Mouse (Mus musculus): ENCODE measurements at regions not wholly inside any gene's neighbourhood (a gene's known extent, or its start where the extent isn't known, plus 50 kb on each side); places are given as distances from the start of the nearest gene placed in this dataset.
A peak's percentile ranks its signal among the peaks of the same experiment; 100 is the strongest.
"Not testable (repeated sequence)": the region's sequence is repeated elsewhere in the genome, so short reads cannot be mapped to it uniquely, and the experiment has no call there.

GRCm38 (mm10) chr9:14071728-14072127 lies 203.1 kb upstream of the Sesn3 start:
- Histone ChIP-seq H3K9ac (ENCODE audit: low read length) (no peak overlapping the region), H3K4me1 (ENCODE audit: control insufficient read depth, insufficient read depth, low read length) (0 out of 2 replicates have a peak, but pooled peaks cover 3% of the 10 kb centered on the region), H3K4me3 (ENCODE audit: low read depth, low read length) (no peak overlapping the region), H3K4me2 (ENCODE audit: low read length) (no peak overlapping the region), H3K27me3 (replicated peaks; ENCODE audit: control insufficient read depth, insufficient read depth, low read length) (no peaks in the 10 kb centered on the region), H3K27ac (ENCODE audit: low read depth, low read length) (no peak overlapping the region), H3K9me3 (replicated peaks; ENCODE audit: control insufficient read depth, low read length) (no peaks in the 10 kb centered on the region), H3K36me3 (ENCODE audit: control insufficient read depth, insufficient read depth, low read length) (no peaks in the 10 kb centered on the region)
- 88% methylated on average over 6 of the region's 6 CpGs for WGBS
- no peak for DNase-seq (ENCODE audit: low spot score)
- ATAC-seq: no peak

GRCm38 (mm10) chr9:14072950-14073349 lies 201.9 kb upstream of the Sesn3 start:
- 84% methylated on average over 1 of the region's 1 CpGs for whole genome bisulfite sequencing
- no peak overlapping the region for H3K9ac ChIP-seq (ENCODE audit: low read length)

GRCm38 (mm10) chr9:14074273-14074672 lies 200.6 kb upstream of the Sesn3 start:
- DNase-seq (ENCODE audit: low spot score): peak; percentile 16
- WGBS: 72% methylated on average over 6 of the region's 6 CpGs

More at GRCm38 (mm10) chr9:14072950-14073349, 201.9 kb upstream of the Sesn3 start:
- no peaks in the 10 kb centered on the region for H3K9me3 ChIP-seq (replicated peaks; ENCODE audit: control insufficient read depth, low read length)
- no peak for DNase-seq (ENCODE audit: low spot score)
- no peak overlapping the region for H3K4me3 ChIP-seq (ENCODE audit: low read depth, low read length)
- H3K27me3 ChIP-seq (replicated peaks; ENCODE audit: control insufficient read depth, insufficient read depth, low read length): no peaks in the 10 kb centered on the region
- 0 out of 2 replicates have a peak, but pooled peaks cover 3% of the 10 kb centered on the region for H3K4me1 ChIP-seq (ENCODE audit: control insufficient read depth, insufficient read depth, low read length)
- no peak for ATAC-seq
- no peaks in the 10 kb centered on the region for H3K36me3 ChIP-seq (ENCODE audit: control insufficient read depth, insufficient read depth, low read length)
- no peak overlapping the region for H3K27ac ChIP-seq (ENCODE audit: low read depth, low read length)
- no peak overlapping the region for H3K4me2 ChIP-seq (ENCODE audit: low read length)

GRCm38 (mm10) chr9:14074866-14075265 lies 200.0 kb upstream of the Sesn3 start:
- H3K36me3 ChIP-seq (ENCODE audit: control insufficient read depth, insufficient read depth, low read length); ATAC-seq; H3K27me3 ChIP-seq (replicated peaks; ENCODE audit: control insufficient read depth, insufficient read depth, low read length); H3K27ac ChIP-seq (ENCODE audit: low read depth, low read length); H3K9ac ChIP-seq (ENCODE audit: low read length); DNase-seq (ENCODE audit: low spot score); H3K4me2 ChIP-seq (ENCODE audit: low read length); H3K4me3 ChIP-seq (ENCODE audit: low read depth, low read length); H3K9me3 ChIP-seq (replicated peaks; ENCODE audit: control insufficient read depth, low read length); H3K4me1 ChIP-seq (ENCODE audit: control insufficient read depth, insufficient read depth, low read length): not testable (repeated sequence)

More at GRCm38 (mm10) chr9:14074273-14074672, 200.6 kb upstream of the Sesn3 start:
- Histone ChIP-seq H3K4me2 (ENCODE audit: low read length) (no peak overlapping the region), H3K4me1 (ENCODE audit: control insufficient read depth, insufficient read depth, low read length) (0 out of 2 replicates have a peak, but pooled peaks cover 3% of the 10 kb centered on the region), H3K36me3 (ENCODE audit: control insufficient read depth, insufficient read depth, low read length) (no peaks in the 10 kb centered on the region), H3K9me3 (replicated peaks; ENCODE audit: control insufficient read depth, low read length) (no peaks in the 10 kb centered on the region), H3K27ac (ENCODE audit: low read depth, low read length) (no peak overlapping the region), H3K4me3 (ENCODE audit: low read depth, low read length) (no peak overlapping the region), H3K9ac (ENCODE audit: low read length) (no peak overlapping the region), H3K27me3 (replicated peaks; ENCODE audit: control insufficient read depth, insufficient read depth, low read length) (no peaks in the 10 kb centered on the region)
- no peak for ATAC-seq

GRCm38 (mm10) chr9:14075452-14075851 lies 199.4 kb upstream of the Sesn3 start:
- Histone ChIP-seq H3K4me2 (ENCODE audit: low read length) (no peak overlapping the region), H3K9ac (ENCODE audit: low read length) (no peak overlapping the region), H3K9me3 (replicated peaks; ENCODE audit: control insufficient read depth, low read length) (no peaks in the 10 kb centered on the region), H3K27ac (ENCODE audit: low read depth, low read length) (no peak overlapping the region), H3K27me3 (replicated peaks; ENCODE audit: control insufficient read depth, insufficient read depth, low read length) (no peaks in the 10 kb centered on the region), H3K36me3 (ENCODE audit: control insufficient read depth, insufficient read depth, low read length) (no peaks in the 10 kb centered on the region), H3K4me3 (ENCODE audit: low read depth, low read length) (no peak overlapping the region), H3K4me1 (ENCODE audit: control insufficient read depth, insufficient read depth, low read length) (0 out of 2 replicates have a peak, but pooled peaks cover 3% of the 10 kb centered on the region)
- peak; percentile 75 for DNase-seq (ENCODE audit: low spot score)
- 27% methylated on average over 4 of the region's 4 CpGs for whole genome bisulfite sequencing
- ATAC-seq: peak; percentile 89

DNA sequence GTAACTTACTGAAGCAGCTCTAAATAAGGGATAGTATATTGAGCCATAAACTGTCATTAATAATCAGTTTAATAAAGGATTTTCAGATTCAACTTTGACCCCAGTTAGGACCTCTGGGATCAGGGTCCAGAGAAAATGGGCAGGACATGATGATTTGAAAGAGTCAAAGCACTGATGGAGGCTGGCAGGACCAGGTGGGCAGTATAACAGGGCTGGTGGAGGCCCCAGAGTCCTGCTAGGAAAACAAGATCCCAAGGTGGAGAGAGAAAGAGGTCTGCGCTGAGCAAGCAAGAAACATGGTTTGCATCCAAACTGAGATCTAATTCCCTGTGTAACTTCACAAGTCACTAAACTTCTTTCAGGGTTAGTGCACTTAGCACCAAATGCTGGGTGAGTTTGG lies 199.0 kb upstream of the Sesn3 start:
- Histone ChIP-seq H3K27ac (ENCODE audit: low read depth, low read length) (no peak overlapping the region), H3K9ac (ENCODE audit: low read length) (no peak overlapping the region), H3K9me3 (replicated peaks; ENCODE audit: control insufficient read depth, low read length) (no peaks in the 10 kb centered on the region), H3K27me3 (replicated peaks; ENCODE audit: control insufficient read depth, insufficient read depth, low read length) (no peaks in the 10 kb centered on the region), H3K4me2 (ENCODE audit: low read length) (no peak overlapping the region), H3K4me1 (ENCODE audit: control insufficient read depth, insufficient read depth, low read length) (0 out of 2 replicates have a peak, but pooled peaks cover 3% of the 10 kb centered on the region), H3K36me3 (ENCODE audit: control insufficient read depth, insufficient read depth, low read length) (no peaks in the 10 kb centered on the region), H3K4me3 (ENCODE audit: low read depth, low read length) (no peak overlapping the region)
- ATAC-seq: peak; percentile 34; the same call in 1 of the 2 replicates
- 94% methylated on average over 1 of the region's 1 CpGs for WGBS
- no peak for DNase-seq (ENCODE audit: low spot score)

- DNase-seq (ENCODE audit: low spot score) (no peak), ATAC-seq (no peak)
- Histone ChIP-seq H3K9ac (ENCODE audit: low read length) (no peak overlapping the region), H3K27ac (ENCODE audit: low read depth, low read length) (no peak overlapping the region), H3K4me2 (ENCODE audit: low read length) (no peak overlapping the region), H3K9me3 (replicated peaks; ENCODE audit: control insufficient read depth, low read length) (no peaks in the 10 kb centered on the region), H3K27me3 (replicated peaks; ENCODE audit: control insufficient read depth, insufficient read depth, low read length) (no peaks in the 10 kb centered on the region), H3K4me3 (ENCODE audit: low read depth, low read length) (no peak overlapping the region), H3K4me1 (ENCODE audit: control insufficient read depth, insufficient read depth, low read length) (0 out of 2 replicates have a peak, but pooled peaks cover 3% of the 10 kb centered on the region), H3K36me3 (ENCODE audit: control insufficient read depth, insufficient read depth, low read length) (no peaks in the 10 kb centered on the region)
- WGBS: 74% methylated on average over 5 of the region's 5 CpGs
Measured at GRCm38 (mm10) chr9:14076728-14077127, 198.1 kb upstream of the Sesn3 start.

DNA sequence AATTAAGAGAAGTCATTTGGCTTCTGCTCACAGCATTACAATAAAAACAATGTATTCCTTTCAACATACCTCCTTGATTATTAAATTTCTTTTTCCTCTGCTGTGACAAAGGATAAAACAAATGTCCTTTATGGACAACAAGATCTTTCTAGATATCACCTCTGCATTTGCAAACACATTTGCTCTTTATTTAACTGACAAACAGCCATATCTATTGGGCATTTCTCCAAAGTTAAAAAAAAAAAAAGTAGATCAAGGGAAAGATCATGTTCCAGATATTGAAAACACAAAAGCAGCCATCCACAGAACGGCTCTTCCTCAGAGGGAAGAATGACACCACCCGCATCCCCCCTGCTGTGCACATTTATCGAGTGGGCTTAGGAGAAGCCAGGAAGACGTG lies 193.7 kb upstream of the Sesn3 start:
- 45% methylated on average over 4 of the region's 4 CpGs for WGBS
- Histone ChIP-seq H3K36me3 (ENCODE audit: control insufficient read depth, insufficient read depth, low read length) (no peaks in the 10 kb centered on the region), H3K4me2 (ENCODE audit: low read length) (no peak overlapping the region), H3K4me3 (ENCODE audit: low read depth, low read length) (no peak overlapping the region), H3K9ac (ENCODE audit: low read length) (no peak overlapping the region), H3K4me1 (ENCODE audit: control insufficient read depth, insufficient read depth, low read length) (no peaks in the 10 kb centered on the region), H3K27ac (ENCODE audit: low read depth, low read length) (no peak overlapping the region), H3K9me3 (replicated peaks; ENCODE audit: control insufficient read depth, low read length) (no peaks in the 10 kb centered on the region), H3K27me3 (replicated peaks; ENCODE audit: control insufficient read depth, insufficient read depth, low read length) (no peaks in the 10 kb centered on the region)
- DNase-seq (ENCODE audit: low spot score) (no peak), ATAC-seq (no peak)

- Histone ChIP-seq H3K9me3 (replicated peaks; ENCODE audit: control insufficient read depth, low read length) (no peaks in the 10 kb centered on the region), H3K27me3 (replicated peaks; ENCODE audit: control insufficient read depth, insufficient read depth, low read length) (no peaks in the 10 kb centered on the region), H3K9ac (ENCODE audit: low read length) (no peak overlapping the region), H3K4me3 (ENCODE audit: low read depth, low read length) (no peak overlapping the region), H3K4me1 (ENCODE audit: control insufficient read depth, insufficient read depth, low read length) (no peaks in the 10 kb centered on the region), H3K27ac (ENCODE audit: low read depth, low read length) (no peak overlapping the region), H3K36me3 (ENCODE audit: control insufficient read depth, insufficient read depth, low read length) (no peaks in the 10 kb centered on the region), H3K4me2 (ENCODE audit: low read length) (no peak overlapping the region)
- ATAC-seq (no peak), DNase-seq (ENCODE audit: low spot score) (no peak)
- WGBS: 78% methylated on average over 2 of the region's 2 CpGs
Measured at GRCm38 (mm10) chr9:14086201-14086600, 188.7 kb upstream of the Sesn3 start.
